Mouse (Mus musculus) embryo, embryonic 11 days (tissue): ENCODE data around the gene Ucp2.
"Not testable (repeated sequence)": the region's sequence is repeated elsewhere in the genome, so short reads cannot be mapped to it uniquely, and the experiment has no call there.

Source experiments
- DNase-seq: peaks from one replicate; pipeline ENCODE4 v3.0.0-alpha.2; 2015

Gene Ucp2

GRCm38 (mm10) chr7:100480175-100480574 is 13.0 kb upstream of the Ucp2 start:
- no peak for DNase-seq

GRCm38 (mm10) chr7:100482046-100482445 is 11.1 kb upstream of the Ucp2 start:
- not testable (repeated sequence) for DNase-seq

- no peak for DNase-seq
Measured at GRCm38 (mm10) chr7:100484493-100484892, 8.6 kb upstream of the Ucp2 start.

DNA sequence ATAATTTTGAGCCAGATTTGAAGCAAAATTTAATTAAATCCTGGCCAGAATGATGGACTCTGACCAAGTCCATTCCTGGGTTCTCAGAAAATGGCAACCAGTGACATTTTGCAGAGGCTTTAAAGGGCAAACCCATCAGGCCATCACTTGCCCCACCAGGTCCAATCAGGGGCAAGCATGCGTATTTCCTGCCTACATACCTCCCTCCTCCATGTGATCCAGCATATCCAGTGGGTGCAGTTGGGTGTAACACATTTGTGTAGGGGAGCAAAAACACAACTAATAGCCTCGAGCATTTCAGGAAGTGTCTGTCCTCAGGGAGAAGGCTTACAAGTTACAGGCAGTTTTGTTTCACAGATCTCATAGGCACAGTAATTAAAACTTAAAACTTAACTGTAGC is 5.8 kb upstream of the Ucp2 start:
- DNase-seq: no peak

DNA sequence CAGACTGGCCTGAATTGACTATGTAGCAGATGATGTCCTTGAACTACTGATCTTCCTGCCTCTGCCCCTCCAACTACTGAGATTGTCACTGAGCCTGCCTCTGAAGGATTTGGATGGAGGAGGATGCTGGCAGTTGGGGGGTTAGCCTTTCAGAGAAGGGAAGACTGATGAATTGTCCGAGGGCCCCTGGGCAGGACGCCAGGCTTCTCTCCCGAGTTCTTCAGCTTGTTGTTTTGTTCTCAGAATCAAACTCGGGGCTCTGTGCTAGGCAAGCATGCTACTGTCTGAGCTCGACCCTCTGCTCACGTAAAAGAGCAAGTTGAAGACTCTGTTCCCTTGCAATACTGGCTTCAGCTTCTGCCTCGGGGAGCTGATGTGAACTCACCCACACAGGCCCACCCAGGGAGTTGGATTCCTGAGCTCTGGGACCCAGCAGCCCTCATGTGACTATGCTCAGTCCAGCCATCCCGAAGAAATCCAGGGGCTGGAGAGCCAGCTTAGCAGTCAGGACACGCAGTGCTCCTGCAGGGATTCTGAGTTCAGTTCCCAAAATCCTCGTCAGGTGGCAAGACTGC is 4.6 kb upstream of the Ucp2 start:
- DNase-seq: no peak

GRCm38 (mm10) chr7:100492391-100493116 is 583 bp upstream of the Ucp2 start:
- peak; percentile 17 for DNase-seq

GRCm38 (mm10) chr7:100493484-100494414 is 612 bp downstream of the Ucp2 start:
- DNase-seq: peak; percentile 53

DNA sequence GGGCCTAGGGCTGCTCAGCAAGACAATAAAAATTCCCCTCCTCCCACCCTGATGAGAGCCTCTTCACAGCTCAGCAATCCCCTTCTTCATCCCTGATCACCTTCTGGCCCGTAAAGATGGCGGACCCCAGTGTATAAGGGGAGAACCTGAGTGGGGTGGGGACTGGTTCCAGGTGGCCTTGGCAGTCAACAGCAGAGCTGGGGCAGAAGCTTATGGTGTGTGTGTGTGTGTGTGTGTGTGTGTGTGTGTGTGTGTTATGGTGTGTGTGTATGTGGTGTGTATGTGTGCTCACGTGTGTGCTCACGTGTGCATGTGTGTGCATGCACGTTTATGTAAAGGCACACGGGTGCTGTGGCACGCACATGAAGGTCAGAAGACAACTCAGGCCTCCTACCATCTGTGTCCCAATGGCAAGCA is 1.3 kb downstream of the Ucp2 start:
- DNase-seq: no peak

- peak; percentile 63 for DNase-seq
Measured at GRCm38 (mm10) chr7:100495042-100495441, 1.9 kb downstream of the Ucp2 start.

DNA sequence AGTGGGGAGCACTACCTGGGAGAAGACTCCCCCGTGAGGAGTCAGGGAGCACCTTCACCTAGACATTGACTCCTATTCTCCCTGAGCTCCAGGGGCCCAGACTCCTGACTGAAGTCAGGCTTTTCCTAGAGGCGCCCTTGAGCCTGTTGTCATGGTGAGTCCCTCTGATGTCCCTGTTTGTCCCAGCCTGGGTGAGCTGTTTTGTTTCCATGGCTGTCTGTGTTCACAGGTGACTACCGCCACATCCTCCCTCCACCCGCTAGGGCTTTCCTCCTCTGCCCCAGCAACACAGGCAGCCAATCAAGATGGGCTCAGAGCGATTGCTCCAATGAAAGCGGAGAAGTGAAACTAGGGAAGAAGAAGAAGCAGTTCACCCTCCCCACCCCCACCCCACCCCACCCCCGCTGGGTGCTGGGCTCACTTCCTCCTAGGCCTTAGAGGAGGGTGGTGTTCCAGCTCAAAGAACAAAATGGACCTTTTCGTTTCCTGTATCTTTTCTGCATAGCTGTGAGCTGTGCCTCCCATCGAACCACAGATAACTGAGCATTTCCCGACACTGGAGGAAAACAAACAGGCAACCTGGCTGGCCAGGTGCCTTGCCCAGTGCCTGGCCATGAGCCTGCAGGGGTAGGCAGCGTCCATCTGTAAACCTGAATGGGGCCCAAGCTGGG is 2.6 kb downstream of the Ucp2 start:
- peak; percentile 63 for DNase-seq

DNA sequence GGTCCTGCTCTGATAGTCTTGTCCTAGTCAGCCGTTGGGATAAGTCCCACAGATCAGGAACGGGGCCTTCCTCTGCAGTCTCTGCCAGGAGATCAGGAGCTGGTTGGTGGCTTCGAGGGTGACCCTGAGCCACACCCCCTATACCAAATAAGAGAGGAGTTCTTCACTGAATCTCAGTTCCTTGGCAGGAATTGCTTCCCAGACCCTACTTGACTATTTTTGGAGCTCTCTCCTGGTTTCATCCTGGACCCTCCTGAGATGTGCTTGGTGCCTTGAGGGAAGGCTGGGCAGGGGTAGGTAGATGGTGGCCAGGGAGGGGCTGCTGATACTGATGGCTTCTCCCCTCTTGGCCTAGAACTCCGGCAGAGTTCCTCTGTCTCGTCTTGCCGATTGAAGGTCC is 3.2 kb downstream of the Ucp2 start:
- DNase-seq: no peak

GRCm38 (mm10) chr7:100496791-100497190 is 3.7 kb downstream of the Ucp2 start:
- DNase-seq: no peak

DNA sequence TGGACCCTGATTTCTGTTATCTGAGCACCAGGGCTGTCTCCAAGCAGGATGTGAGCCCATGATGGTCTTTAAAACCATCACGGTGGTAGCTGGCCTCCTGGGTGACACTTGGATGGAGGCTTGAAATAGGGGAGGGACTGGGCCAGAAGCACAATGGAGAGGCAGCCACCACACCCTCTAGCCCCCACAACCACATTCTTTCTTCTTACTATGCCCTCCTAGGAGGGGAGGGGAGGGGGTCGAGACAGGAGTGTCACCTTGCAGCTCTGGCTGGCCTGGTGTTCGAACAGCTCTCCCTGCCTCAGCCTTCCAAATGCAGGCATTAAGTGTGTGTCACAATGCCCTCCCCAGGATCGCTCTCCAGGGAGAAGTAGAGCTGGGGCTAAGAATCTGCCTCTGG is 4.3 kb downstream of the Ucp2 start:
- no peak for DNase-seq

GRCm38 (mm10) chr7:100497982-100498381 is 4.8 kb downstream of the Ucp2 start:
- no peak for DNase-seq

DNA sequence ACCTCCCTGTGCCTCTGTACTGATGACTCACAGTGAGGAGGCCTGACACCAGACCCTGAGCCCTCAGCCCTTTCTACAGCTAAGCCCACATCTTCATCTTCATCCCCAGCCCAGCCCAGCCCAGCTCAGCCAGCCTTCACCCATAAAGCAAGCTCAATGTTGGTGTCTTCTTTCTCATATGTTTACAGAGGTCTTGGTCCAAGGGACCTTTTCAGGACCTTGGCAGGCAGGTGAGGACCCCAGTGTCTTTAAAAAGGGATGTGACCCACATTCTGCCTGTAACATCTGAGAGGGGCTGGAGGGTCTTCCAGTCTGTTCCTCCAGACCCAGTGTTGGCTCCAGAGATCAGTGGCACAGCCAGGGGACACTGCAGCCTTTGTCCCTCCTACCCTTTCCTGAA is 6.3 kb downstream of the Ucp2 start:
- no peak for DNase-seq

DNA sequence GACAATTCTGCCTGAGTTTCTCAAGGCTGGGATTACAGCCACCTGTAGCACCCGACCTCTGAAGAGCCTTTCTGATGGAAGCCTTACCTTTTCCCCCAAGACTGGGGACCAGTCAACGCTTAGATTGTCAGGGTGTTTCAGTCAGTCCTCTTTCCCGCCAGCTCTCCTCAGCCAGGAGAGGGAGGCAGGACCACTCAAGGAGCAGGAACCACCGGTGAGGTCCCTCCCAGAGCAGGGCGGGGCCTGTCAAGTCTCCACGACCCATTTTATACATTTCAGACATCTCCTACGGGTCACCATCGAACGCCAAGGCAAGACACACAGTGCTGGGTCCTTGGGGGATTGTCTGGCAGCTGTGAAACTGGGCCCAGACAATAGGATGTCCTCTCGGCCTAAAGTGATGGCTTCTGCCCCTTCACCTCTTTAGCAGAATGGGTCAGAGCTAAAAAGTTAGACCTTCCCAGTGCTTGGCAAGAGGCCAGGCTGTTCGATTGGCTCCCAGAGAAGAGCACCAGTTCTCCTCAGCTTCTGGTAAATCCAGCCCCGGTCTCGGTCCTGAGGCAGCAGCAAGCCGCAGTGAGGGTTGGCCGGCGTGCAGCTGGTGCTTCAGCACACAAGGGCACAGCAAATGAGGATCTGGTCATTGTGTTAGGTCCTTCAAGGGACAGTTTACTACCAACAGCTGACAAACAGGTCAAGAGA is 7.3 kb downstream of the Ucp2 start:
- DNase-seq: no peak

DNA sequence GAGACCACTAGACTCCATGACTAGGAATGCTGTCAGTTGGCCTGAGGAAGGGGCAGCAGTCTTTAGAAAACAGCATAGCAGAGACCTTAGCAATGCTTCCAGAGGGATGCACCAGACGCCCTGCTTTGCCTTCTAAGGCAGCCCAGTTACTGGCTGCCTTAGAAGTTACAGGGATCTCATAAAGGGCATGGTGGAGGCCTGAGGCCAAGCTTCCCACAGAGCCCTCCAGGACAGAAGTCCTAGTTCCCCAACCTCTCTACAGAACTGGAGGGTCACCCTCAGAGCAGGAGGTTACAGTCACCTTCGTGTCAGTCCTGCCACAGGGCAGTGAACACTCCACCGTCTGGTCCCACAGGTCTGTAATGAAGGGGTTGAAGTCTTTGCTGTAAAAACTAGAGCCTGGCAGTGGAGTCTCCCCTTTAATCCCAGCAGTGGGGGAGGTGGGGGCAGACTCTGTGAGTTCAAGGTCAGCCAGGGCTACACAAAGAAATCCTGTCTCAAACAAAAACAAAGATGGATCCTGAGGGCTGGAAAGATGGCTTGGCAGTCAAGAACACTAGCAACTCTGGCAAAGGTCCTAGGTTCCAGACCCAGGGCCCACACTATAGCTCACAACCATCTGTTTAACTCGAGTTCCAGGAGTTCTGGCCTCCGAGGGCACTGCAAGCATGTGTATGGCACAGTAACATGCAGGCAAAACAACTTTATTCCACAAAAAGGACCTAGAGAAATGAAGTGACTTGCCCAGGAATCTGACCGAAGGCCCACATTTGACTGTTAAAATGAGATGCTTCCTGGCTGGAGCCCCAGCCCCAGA is 8.1 kb downstream of the Ucp2 start:
- no peak for DNase-seq

- DNase-seq: no peak
Measured at GRCm38 (mm10) chr7:100501844-100502373, 8.8 kb downstream of the Ucp2 start.

GRCm38 (mm10) chr7:100502374-100502922 is 9.3 kb downstream of the Ucp2 start:
- no peak for DNase-seq

- no peak for DNase-seq
Measured at GRCm38 (mm10) chr7:100503076-100503475, 9.9 kb downstream of the Ucp2 start.
